Mouse (Mus musculus): ENCODE measurements at regions not wholly inside any gene's neighbourhood (a gene's known extent, or its start where the extent isn't known, plus 50 kb on each side); places are given as distances from the start of the nearest gene placed in this dataset.

GRCm38 (mm10) chr1:166735545-166735944 is 53.9 kb upstream of the Fmo9 start:
- TF ChIP-seq POLR2A (IDR thresholded peaks at IDR 0.05; ENCODE audit: borderline replicate concordance, control insufficient read depth, low read depth, low read length) (no peak), CTCF (IDR thresholded peaks at IDR 0.05; ENCODE audit: control insufficient read depth, insufficient read depth, low read length) (no peak)
